Mouse (Mus musculus) megakaryocyte, adult 5-6 weeks (primary cell): ENCODE measurements around the gene Chp1. TPM values are rescaled to one million over a fixed set of nuclear protein-coding genes. Genes with fewer than 3 reads are reported as not detected.
A peak's percentile ranks its signal among the peaks of the same experiment; 100 is the strongest.
"Not testable (repeated sequence)": the region's sequence is repeated elsewhere in the genome, so short reads cannot be mapped to it uniquely, and the experiment has no call there.

Experiments
- ATAC-seq: 2 replicates; pipeline ENCODE4 v1.8.0; 2016; ENCODE audit warnings: mild to moderate bottlenecking, inconsistent platforms; ENCODE audit not compliant: poor library complexity, severe bottlenecking
- total RNA-seq, 2 experiments: library from RNA; stranded (forward) in 1 of 2; stranded (reverse) in 1 of 2; fragments of 153-499, 151-499 nt in 1 of 2; fragments of 221-1000, 200-1000 nt in 1 of 2; gene quantifications; 2 replicates each; pipeline versions ENCODE4 v1.2.3 to v1.2.4; 2015 to 2017

Chp1 gene
- total RNA-seq, 2 experiments from 2014 or later: 90.6 to 94.3 TPM

GRCm38 (mm10) chr2:119561794-119562193, 14.3 kb downstream of the Chp1 start:
- no peak for ATAC-seq

GRCm38 (mm10) chr2:119565284-119565683, 17.8 kb downstream of the Chp1 start:
- no peak for ATAC-seq

- ATAC-seq: no peak
Measured at GRCm38 (mm10) chr2:119566182-119566855, 18.8 kb downstream of the Chp1 start.

GRCm38 (mm10) chr2:119572471-119572870, 25.0 kb downstream of the Chp1 start:
- peak; percentile 64 for ATAC-seq

GRCm38 (mm10) chr2:119581571-119581970, 34.1 kb downstream of the Chp1 start:
- ATAC-seq: no peak

- ATAC-seq: no peak
Measured at GRCm38 (mm10) chr2:119583439-119583838, 35.9 kb downstream of the Chp1 start.

GRCm38 (mm10) chr2:119584282-119584681, 36.8 kb downstream of the Chp1 start:
- peak; percentile 12; the same call in 1 of the 2 replicates for ATAC-seq

GRCm38 (mm10) chr2:119587383-119587782, 39.9 kb downstream of the Chp1 start:
- peak; percentile 90 for ATAC-seq

- no peak for ATAC-seq
Measured at GRCm38 (mm10) chr2:119591247-119591646, 43.8 kb downstream of the Chp1 start.

- ATAC-seq: 0 out of 2 replicates have a peak, but pooled peaks have one; percentile 1
Measured at GRCm38 (mm10) chr2:119593765-119594112, 46.2 kb downstream of the Chp1 start.

- peak; percentile 99 for ATAC-seq
Measured at GRCm38 (mm10) chr2:119594113-119594981, 46.9 kb downstream of the Chp1 start.

- no peak for ATAC-seq
Measured at GRCm38 (mm10) chr2:119595308-119595707, 47.8 kb downstream of the Chp1 start.

GRCm38 (mm10) chr2:119596781-119597330, 49.4 kb downstream of the Chp1 start:
- no peak for ATAC-seq

GRCm38 (mm10) chr2:119601027-119601426, 53.5 kb downstream of the Chp1 start:
- no peak for ATAC-seq

GRCm38 (mm10) chr2:119601575-119601974, 54.1 kb downstream of the Chp1 start:
- not testable (repeated sequence) for ATAC-seq

GRCm38 (mm10) chr2:119602488-119602887, 55.0 kb downstream of the Chp1 start:
- no peak for ATAC-seq

- ATAC-seq: no peak
Measured at GRCm38 (mm10) chr2:119603909-119604308, 56.4 kb downstream of the Chp1 start.

- ATAC-seq: no peak
Measured at GRCm38 (mm10) chr2:119605361-119605973, 58.0 kb downstream of the Chp1 start.

- peak; percentile 66 for ATAC-seq
Measured at GRCm38 (mm10) chr2:119607023-119607422, 59.5 kb downstream of the Chp1 start.

- no peak; the same call in 1 of the 2 replicates for ATAC-seq
Measured at GRCm38 (mm10) chr2:119617841-119618198, 70.3 kb downstream of the Chp1 start.
